Mouse (Mus musculus) cerebellum, postnatal 14 days (tissue): Measurements from ENCODE around the gene Nell1.

Experiments
- DNase-seq, 2 experiments: peaks; one replicate each; pipeline ENCODE4 v3.0.0; 2021; ENCODE audit warnings: mixed read lengths in 2 of 2

Nell1 gene

GRCm38 (mm10) chr7:50053704-50054103, 79.0 kb downstream of the Nell1 start:
- no peak for DNase-seq

- no peak for DNase-seq
Observed at GRCm38 (mm10) chr7:50094461-50094860, 119.8 kb downstream of the Nell1 start.

- no peak for DNase-seq
Observed at GRCm38 (mm10) chr7:50105612-50106321, 131.1 kb downstream of the Nell1 start.

- peak; percentile 52 to 59 for DNase-seq
Observed at GRCm38 (mm10) chr7:50107261-50107660, 132.6 kb downstream of the Nell1 start.

GRCm38 (mm10) chr7:50118348-50118747, 143.7 kb downstream of the Nell1 start:
- DNase-seq, result no peak

GRCm38 (mm10) chr7:50137706-50138105, 163.0 kb downstream of the Nell1 start:
- no peak for DNase-seq

- no peak for DNase-seq
Observed at GRCm38 (mm10) chr7:50149326-50149725, 174.7 kb downstream of the Nell1 start.

GRCm38 (mm10) chr7:50150838-50151237, 176.2 kb downstream of the Nell1 start:
- DNase-seq, result no peak

GRCm38 (mm10) chr7:50153618-50154017, 179.0 kb downstream of the Nell1 start:
- DNase-seq, result peak; percentile 1 to 13

GRCm38 (mm10) chr7:50162602-50163001, 187.9 kb downstream of the Nell1 start:
- DNase-seq, result no peak

GRCm38 (mm10) chr7:50168778-50169177, 194.1 kb downstream of the Nell1 start:
- no peak for DNase-seq

GRCm38 (mm10) chr7:50186306-50186705, 211.6 kb downstream of the Nell1 start:
- DNase-seq, result no peak

GRCm38 (mm10) chr7:50193955-50194354, 219.3 kb downstream of the Nell1 start:
- no peak for DNase-seq

- DNase-seq, result no peak
Observed at GRCm38 (mm10) chr7:50195080-50195611, 220.5 kb downstream of the Nell1 start.

- no peak for DNase-seq
Observed at GRCm38 (mm10) chr7:50205268-50205667, 230.6 kb downstream of the Nell1 start.

GRCm38 (mm10) chr7:50210678-50211251, 236.1 kb downstream of the Nell1 start:
- no peak for DNase-seq

- no peak for DNase-seq
Observed at GRCm38 (mm10) chr7:50221849-50222248, 247.2 kb downstream of the Nell1 start.

- no peak for DNase-seq
Observed at GRCm38 (mm10) chr7:50226621-50227020, 252.0 kb downstream of the Nell1 start.

GRCm38 (mm10) chr7:50228273-50228672, 253.6 kb downstream of the Nell1 start:
- DNase-seq, result no peak

GRCm38 (mm10) chr7:50241213-50241612, 266.5 kb downstream of the Nell1 start:
- DNase-seq, result peak in 1 of 2 experiments; percentile 22

- peak; percentile 96 to 98 for DNase-seq
Observed at GRCm38 (mm10) chr7:50241634-50242273, 267.1 kb downstream of the Nell1 start.

GRCm38 (mm10) chr7:50253166-50253565, 278.5 kb downstream of the Nell1 start:
- no peak for DNase-seq

- no peak for DNase-seq
Observed at GRCm38 (mm10) chr7:50260016-50260415, 285.4 kb downstream of the Nell1 start.

- no peak for DNase-seq
Observed at GRCm38 (mm10) chr7:50295508-50295907, 320.8 kb downstream of the Nell1 start.
